Mouse (Mus musculus) neural tube, embryonic 11.5 days (tissue): ENCODE results near the gene Cxxc4. TPM values are rescaled to one million over a fixed set of nuclear protein-coding genes. Genes with fewer than 3 reads are reported as not detected.

Experiments used
- ATAC-seq: fragments of 200-750 bp; cut with Nextera tagmentation; 2 replicates; pipeline ENCODE4 v1.8.0; 2017; ENCODE audit warnings: moderate number of reproducible peaks, mild to moderate bottlenecking, moderate TSS enrichment, moderate library complexity; ENCODE audit not compliant: insufficient read depth, low FRiP score, low TSS enrichment
- DNase-seq: peaks from one replicate; pipeline ENCODE4 v3.0.0-alpha.2; 2015; ENCODE audit warnings: low spot score
- H3K27ac ChIP-seq: fragments of 300-500 bp; sonication (generic); 2 replicates; pipeline ENCODE4 v1.5.1; 2014; ENCODE audit warnings: low read depth, mild to moderate bottlenecking, low read length
- H3K27me3 ChIP-seq: fragments of 300-500 bp; sonication (generic); 2 replicates; pipeline ENCODE4 v1.6.1; 2014; ENCODE audit warnings: mild to moderate bottlenecking, low read length, mixed read lengths; ENCODE audit not compliant: control insufficient read depth, insufficient read depth
- H3K36me3 ChIP-seq: fragments of 300-500 bp; sonication (generic); 2 replicates; pipeline ENCODE4 v1.6.1; 2014; ENCODE audit warnings: mild to moderate bottlenecking, low read length, moderate library complexity, mixed read lengths; ENCODE audit not compliant: control insufficient read depth, insufficient read depth
- H3K4me1 ChIP-seq: fragments of 300-500 bp; sonication (generic); 2 replicates; pipeline ENCODE4 v1.6.1; 2014; ENCODE audit warnings: low read length, mixed read lengths; ENCODE audit not compliant: control insufficient read depth, insufficient read depth
- H3K4me2 ChIP-seq: fragments of 300-500 bp; sonication (generic); 2 replicates; pipeline ENCODE4 v1.6.1; 2014; ENCODE audit warnings: low read depth, mild to moderate bottlenecking, moderate library complexity
- H3K4me3 ChIP-seq: fragments of 300-500 bp; sonication (generic); 2 replicates; pipeline ENCODE4 v1.5.1; 2014; ENCODE audit warnings: low read depth, low read length
- H3K9ac ChIP-seq: fragments of 300-500 bp; sonication (generic); 2 replicates; pipeline ENCODE4 v1.6.1; 2014; ENCODE audit warnings: mild to moderate bottlenecking, low read length
- H3K9me3 ChIP-seq: fragments of 300-500 bp; sonication (generic); 2 replicates; pipeline ENCODE4 v1.6.1; 2016; ENCODE audit warnings: low read length; ENCODE audit not compliant: control insufficient read depth
- WGBS: fragments of 180-500 bp; shearing (Covaris S2); extraction: QIAGEN DNeasy Blood & Tissue Kit; methylation state at CpG from one replicate; pipeline ENCODE4 v1.1.7; 2014; 5-methylcytosine and 5-hydroxymethylcytosine counted together
- polyA plus RNA-seq: library from polyadenylated mRNA; unstranded; fragments of >200 nt; fragmentation: Nextera tagmentation; extraction: Ambion mirVana; gene quantifications from 2 replicates; pipeline ENCODE4 v1.2.1, GENCODE M21; 2014

Gene Cxxc4
- polyA plus RNA-seq, 1 experiment from 2014 or later = 26.6 TPM

GRCm38 (mm10) chr3:134222593-134222992 lies 13.7 kb upstream of the Cxxc4 start:
- 74% methylated on average over 1 of the region's 1 CpGs for WGBS
- Histone ChIP-seq H3K36me3 (no peaks in the 10 kb centered on the region), H3K4me3 (no peak overlapping the region)

GRCm38 (mm10) chr3:134223956-134224355 lies 12.3 kb upstream of the Cxxc4 start:
- no peaks in the 10 kb centered on the region for H3K9me3 ChIP-seq
- no peak for ATAC-seq
- H3K4me3 ChIP-seq = no peak overlapping the region
- H3K4me2 ChIP-seq = no peak overlapping the region
- H3K27ac ChIP-seq = no peak overlapping the region
- no peaks in the 10 kb centered on the region for H3K27me3 ChIP-seq
- WGBS = 87% methylated on average over 7 of the region's 7 CpGs
- H3K9ac ChIP-seq = no peak overlapping the region
- no peak for DNase-seq
- H3K36me3 ChIP-seq = no peaks in the 10 kb centered on the region
- H3K4me1 ChIP-seq = no peaks in the 10 kb centered on the region

More at GRCm38 (mm10) chr3:134222593-134222992, 13.7 kb upstream of the Cxxc4 start:
- H3K27ac ChIP-seq = no peak overlapping the region
- no peak for ATAC-seq
- no peaks in the 10 kb centered on the region for H3K4me1 ChIP-seq
- no peak overlapping the region for H3K9ac ChIP-seq
- no peak for DNase-seq
- no peaks in the 10 kb centered on the region for H3K9me3 ChIP-seq
- no peak overlapping the region for H3K4me2 ChIP-seq
- no peaks in the 10 kb centered on the region for H3K27me3 ChIP-seq

GRCm38 (mm10) chr3:134225928-134226327 lies 10.4 kb upstream of the Cxxc4 start:
- DNase-seq (no peak), ATAC-seq (no peak)
- Histone ChIP-seq H3K4me1 (no peaks in the 10 kb centered on the region), H3K27me3 (no peaks in the 10 kb centered on the region), H3K4me2 (no peak overlapping the region), H3K4me3 (no peak overlapping the region), H3K9ac (no peak overlapping the region), H3K9me3 (no peaks in the 10 kb centered on the region), H3K27ac (no peak overlapping the region), H3K36me3 (no peaks in the 10 kb centered on the region)
- WGBS = 91% methylated on average over 3 of the region's 3 CpGs

- no peak overlapping the region for H3K27ac ChIP-seq
- DNase-seq = no peak
- H3K27me3 ChIP-seq = no peaks in the 10 kb centered on the region
- no peak overlapping the region for H3K4me3 ChIP-seq
- 93% methylated on average over 2 of the region's 2 CpGs for WGBS
- no peaks in the 10 kb centered on the region for H3K4me1 ChIP-seq
- H3K9me3 ChIP-seq = no peaks in the 10 kb centered on the region
- no peak for ATAC-seq
- H3K4me2 ChIP-seq = no peak overlapping the region
- no peaks in the 10 kb centered on the region for H3K36me3 ChIP-seq
- no peak overlapping the region for H3K9ac ChIP-seq
Observed at GRCm38 (mm10) chr3:134232753-134233152, 3.5 kb upstream of the Cxxc4 start.

- H3K9me3 ChIP-seq = no peaks in the 10 kb centered on the region
- H3K36me3 ChIP-seq = no peaks in the 10 kb centered on the region
- H3K9ac ChIP-seq = peak overlapping the region; percentile 61
- H3K4me1 ChIP-seq = no peaks in the 10 kb centered on the region
- peak; percentile 71 for ATAC-seq
- H3K27ac ChIP-seq = peak overlapping the region; percentile 98
- peak; percentile 92 for DNase-seq
- H3K4me3 ChIP-seq = peak overlapping the region; percentile 64
- no peaks in the 10 kb centered on the region for H3K27me3 ChIP-seq
- peak overlapping the region; percentile 78 for H3K4me2 ChIP-seq
- WGBS = under 1% methylated on average over 35 of the region's 55 CpGs
Observed at GRCm38 (mm10) chr3:134235491-134236413, 532 bp upstream of the Cxxc4 start.

- H3K4me1 ChIP-seq = no peaks in the 10 kb centered on the region
- no peaks in the 10 kb centered on the region for H3K27me3 ChIP-seq
- peak; percentile 26 for DNase-seq
- H3K9me3 ChIP-seq = no peaks in the 10 kb centered on the region
- H3K27ac ChIP-seq = peak overlapping the region; percentile 98
- peak overlapping the region; percentile 61 for H3K9ac ChIP-seq
- peak overlapping the region; percentile 64 for H3K4me3 ChIP-seq
- peak overlapping the region; percentile 78 for H3K4me2 ChIP-seq
- H3K36me3 ChIP-seq = no peaks in the 10 kb centered on the region
- 40% methylated on average over 3 of the region's 3 CpGs for WGBS
- no peak for ATAC-seq
Observed at GRCm38 (mm10) chr3:134237113-134237805, 975 bp downstream of the Cxxc4 start.

GRCm38 (mm10) chr3:134238621-134239310 lies 2.5 kb downstream of the Cxxc4 start:
- H3K27ac ChIP-seq = peak overlapping the region; percentile 98
- DNase-seq = peak; percentile 83
- ATAC-seq = peak; percentile 26
- H3K27me3 ChIP-seq = no peaks in the 10 kb centered on the region
- peak overlapping the region; percentile 80 for H3K9ac ChIP-seq
- no peaks in the 10 kb centered on the region for H3K36me3 ChIP-seq
- WGBS = under 1% methylated on average over 14 of the region's 14 CpGs
- peaks cover 8% of the 10 kb centered on the region; the same call in 1 of the 2 replicates for H3K4me1 ChIP-seq
- H3K4me2 ChIP-seq = peak overlapping the region; percentile 78
- peak overlapping the region; percentile 64 for H3K4me3 ChIP-seq
- H3K9me3 ChIP-seq = no peaks in the 10 kb centered on the region

- peak overlapping the region; percentile 64 for H3K4me3 ChIP-seq
- peaks cover 9% of the 10 kb centered on the region; the same call in 1 of the 2 replicates for H3K4me1 ChIP-seq
- DNase-seq = peak; percentile 64
- peak overlapping the region; percentile 80 for H3K9ac ChIP-seq
- H3K36me3 ChIP-seq = no peaks in the 10 kb centered on the region
- under 1% methylated on average over 45 of the region's 51 CpGs for WGBS
- H3K27me3 ChIP-seq = no peaks in the 10 kb centered on the region
- peak overlapping the region; percentile 98 for H3K27ac ChIP-seq
- peak overlapping the region; percentile 78 for H3K4me2 ChIP-seq
- H3K9me3 ChIP-seq = no peaks in the 10 kb centered on the region
- ATAC-seq = peak; percentile 10
Observed at GRCm38 (mm10) chr3:134239321-134239970, 3.2 kb downstream of the Cxxc4 start.
